In the genomic region with DNA sequence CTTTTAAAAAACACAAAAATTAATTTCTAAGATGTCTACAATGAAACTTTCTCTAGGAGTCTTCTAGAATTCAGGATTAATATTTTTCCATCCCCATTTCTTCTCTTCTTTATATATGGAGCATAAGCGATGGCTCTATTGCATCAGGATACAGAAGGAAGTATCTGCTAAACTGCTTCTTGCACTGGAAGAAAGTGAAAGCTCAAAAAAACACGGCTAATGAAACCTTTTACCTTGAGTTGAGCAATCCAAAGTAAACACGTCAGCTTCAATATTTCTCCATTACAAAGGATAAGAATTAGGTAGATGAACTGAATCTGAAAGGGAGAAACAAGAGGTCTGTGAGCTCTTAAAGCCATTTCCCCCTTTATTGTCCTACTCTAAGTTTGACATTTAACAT, we compare ENCODE assay signal across 13 mouse cellular contexts.
"Had no signal": no experiment of that assay in that cellular context is flagged by ENCODE, and none has a peak within 500 bp of the region (broad histone marks: within the 10 kb centered on the region; RNA-seq: fewer than 3 reads in every experiment).

No protein-coding gene starts in this region.

- ATAC-seq: intestine, postnatal 0 days; midbrain, embryonic 15.5 days had no signal

- DNase-seq: kidney, adult 2 months; kidney, postnatal 25 days; layer of hippocampus, adult 9-11 months; left cerebral cortex, postnatal 4 days; liver, embryonic 13.5 days; lung, embryonic 14.5 days; lung, postnatal 4 days; right cerebral cortex, adult 18-20 months; right cerebral cortex, postnatal 25 days; spleen, adult 18-20 months; thymus, postnatal 25 days had no signal
